Mouse (Mus musculus) CH12.LX (cell line): ENCODE data around the gene Trim80. TPM values are rescaled to one million over a fixed set of nuclear protein-coding genes. Genes with fewer than 3 reads are reported as not detected.

Source experiments
- DNase-seq: peaks from one replicate; pipeline ENCODE4 v3.0.0-alpha.2; 2013; ENCODE audit errors: extremely low read depth
- H3K27ac ChIP-seq: 2 replicates; pipeline ENCODE4 v1.5.1; 2012; ENCODE audit warnings: low read depth, mild to moderate bottlenecking, control low read depth, moderate library complexity; ENCODE audit not compliant: insufficient read depth
- H3K27me3 ChIP-seq: replicated peaks from 2 replicates; pipeline ENCODE3; 2012; ENCODE audit warnings: inconsistent platforms
- H3K36me3 ChIP-seq, 2 experiments: replicated peaks in 1 of 2; 2 replicates each; pipeline versions ENCODE3 to v1.6.1; 2012; ENCODE audit warnings: inconsistent platforms in 1 of 2, low read length in 1 of 2, mild to moderate bottlenecking in 1 of 2, mixed read lengths in 1 of 2, moderate library complexity in 1 of 2; ENCODE audit not compliant: control insufficient read depth in 1 of 2, insufficient read depth in 1 of 2
- H3K4me1 ChIP-seq, 2 experiments: 2 replicates each; pipeline ENCODE4 v1.6.1; 2012; ENCODE audit warnings: inconsistent platforms in 1 of 2, moderate library complexity in 1 of 2; ENCODE audit not compliant: insufficient read depth in 2 of 2, control insufficient read depth in 1 of 2
- H3K4me2 ChIP-seq: 2 replicates; pipeline ENCODE4 v1.6.1; 2012; ENCODE audit warnings: low read depth, mild to moderate bottlenecking, control low read depth; ENCODE audit not compliant: poor library complexity, insufficient read depth, severe bottlenecking
- H3K4me3 ChIP-seq, 3 experiments: fragments of 150-350 bp in 1 of 3; sonication (generic) in 1 of 3; replicated peaks in 1 of 3; 2 replicates each; pipeline versions ENCODE3 to v1.5.1; 2011 to 2012; ENCODE audit warnings: low read depth in 2 of 3, low read length in 2 of 3, mild to moderate bottlenecking in 2 of 3, moderate library complexity in 2 of 3, control low read depth in 1 of 3, improper control_type of control experiment in 1 of 3, inconsistent platforms in 1 of 3, mixed read lengths in 1 of 3; ENCODE audit not compliant: poor library complexity in 1 of 3
- H3K79me2 ChIP-seq: replicated peaks from 2 replicates; pipeline ENCODE4 v1.6.1; 2012; ENCODE audit warnings: mild to moderate bottlenecking, moderate library complexity; ENCODE audit not compliant: control insufficient read depth, poor library complexity, insufficient read depth, severe bottlenecking; ENCODE audit errors: extremely low read depth
- H3K9ac ChIP-seq: 2 replicates; pipeline ENCODE4 v1.6.1; 2012; ENCODE audit warnings: low read depth, mild to moderate bottlenecking, control low read depth, moderate library complexity; ENCODE audit not compliant: insufficient read depth
- H3K9me3 ChIP-seq: replicated peaks from 2 replicates; pipeline ENCODE3; 2012; ENCODE audit warnings: low read length, inconsistent platforms, mixed read lengths
- BHLHE40 ChIP-seq: IDR thresholded peaks from 2 replicates; pipeline ENCODE4 v1.6.1; 2011; ENCODE audit warnings: mild to moderate bottlenecking, low read depth, low read length, improper control_type of control experiment
- CHD1 ChIP-seq: IDR thresholded peaks from 2 replicates; pipeline ENCODE4 v1.6.1; 2012; ENCODE audit warnings: low read depth, low read length, improper control_type of control experiment, inconsistent platforms
- CTCF ChIP-seq, 2 experiments: IDR thresholded peaks in 1 of 2; conservative IDR thresholded peaks in 1 of 2; 2 replicates each; pipeline ENCODE4 v1.5.1; 2011 to 2012; ENCODE audit warnings: low read depth in 2 of 2, low read length in 2 of 2, improper control_type of control experiment in 1 of 2, inconsistent platforms in 1 of 2, mild to moderate bottlenecking in 1 of 2, moderate library complexity in 1 of 2
- HCFC1 ChIP-seq: IDR thresholded peaks from 2 replicates; pipeline ENCODE4 v1.6.1; 2012; ENCODE audit warnings: low read depth, mild to moderate bottlenecking, inconsistent platforms, low read length, improper control_type of control experiment
- IRF4 ChIP-seq: IDR thresholded peaks from 2 replicates; pipeline ENCODE4 v1.6.1; 2014; ENCODE audit warnings: low read depth, mild to moderate bottlenecking, inconsistent platforms, low read length, improper control_type of control experiment
- KAT2A ChIP-seq: IDR thresholded peaks from 2 replicates; pipeline ENCODE4 v1.6.1; 2012; ENCODE audit warnings: low read length, improper control_type of control experiment, inconsistent platforms; ENCODE audit not compliant: insufficient replicate concordance
- MAFK ChIP-seq: IDR thresholded peaks from 2 replicates; pipeline ENCODE4 v1.6.1; 2011; ENCODE audit warnings: low read length, improper control_type of control experiment; ENCODE audit not compliant: insufficient replicate concordance
- MAX ChIP-seq: IDR thresholded peaks from 2 replicates; pipeline ENCODE4 v1.6.1; 2011; ENCODE audit warnings: low read length, improper control_type of control experiment
- MYC ChIP-seq: IDR thresholded peaks from 2 replicates; pipeline ENCODE4 v1.6.1; 2011; ENCODE audit warnings: low read depth, mild to moderate bottlenecking, improper control_type of control experiment, low read length
- POLR2A ChIP-seq: IDR thresholded peaks from 2 replicates; pipeline ENCODE4 v1.6.1; 2011; ENCODE audit warnings: low read depth, mild to moderate bottlenecking, improper control_type of control experiment, low read length
- POLR2AphosphoS2 ChIP-seq: IDR thresholded peaks from 2 replicates; pipeline ENCODE4 v1.6.1; 2011; ENCODE audit warnings: low read depth, low read length, improper control_type of control experiment
- ZMIZ1 ChIP-seq: IDR thresholded peaks from 2 replicates; pipeline ENCODE4 v1.6.1; 2012; ENCODE audit warnings: low read depth, mild to moderate bottlenecking, inconsistent platforms, low read length, improper control_type of control experiment
- dilution Hi-C: fragments of 300-500 bp; cut with MboI; formaldehyde crosslinking; loops from 2 replicates; pipeline ENCODE4 v1.14.3; 2020; ENCODE audit warnings: low sequenced_read_pairs; ENCODE audit not compliant: extremely low pct_unique_long_range_greater_than_20kb, extremely low pct_ligation_motif_present
- in situ Hi-C: fragments of 300-500 bp; cut with MboI; formaldehyde crosslinking; loops from 3 replicates; pipeline ENCODE4 v1.14.3; 2019; ENCODE audit warnings: low sequenced_read_pairs, low pct_ligation_motif_present, low pct_unique_long_range_greater_than_20kb, mixed read lengths
- polyA plus RNA-seq: library from polyadenylated mRNA; unstranded; fragments of >175 nt; gene quantifications from 2 replicates; pipeline ENCODE4 v1.2.1, GENCODE M21; 2012; ENCODE audit warnings: low read depth; ENCODE audit not compliant: insufficient read length
- total RNA-seq, 2 experiments: library from RNA; depleted of rRNA; stranded (reverse); fragments of 300-350 nt in 1 of 2; fragments of >200 nt in 1 of 2; gene quantifications; 2 replicates each; pipeline ENCODE4 v1.2.3; 2012 to 2014

The Trim80 gene
- total and polyA plus RNA-seq, 3 experiments, result not detected

DNA sequence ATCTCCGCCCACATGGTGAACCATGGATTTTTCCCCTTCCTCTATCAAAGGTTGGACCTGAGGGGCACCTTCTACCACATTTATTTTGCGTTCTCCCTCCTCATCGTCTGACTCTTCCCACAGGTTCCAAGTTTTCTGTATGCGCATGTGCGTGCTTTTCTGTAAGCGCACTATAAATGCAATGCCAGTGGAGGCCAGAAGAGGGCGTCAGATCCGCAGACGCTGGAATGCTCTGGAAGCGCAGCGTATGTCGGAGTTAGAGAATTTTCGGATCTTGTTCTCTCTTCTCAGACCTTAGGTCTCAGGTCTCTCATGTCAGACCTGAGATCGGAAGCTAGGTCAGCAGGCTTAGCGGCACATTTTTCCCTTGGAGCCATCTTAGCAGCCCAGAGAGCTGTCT lies 15.3 kb downstream of the Trim80 start:
- no peak for DNase-seq
- no peak overlapping the region for H3K9ac ChIP-seq
- peaks cover 20% of the 10 kb centered on the region for H3K9me3 ChIP-seq
- peak in 1 of 2 experiments; percentile 20; a peak in 1 of 4 replicates for TF ChIP-seq CTCF (conservative IDR thresholded peaks at IDR 0.05 in 1 of 2, IDR thresholded peaks at IDR 0.05 in 1 of 2; ENCODE audit: low read depth in 2 of 2, low read length in 2 of 2)
- no peak for TF ChIP-seq BHLHE40
- TF ChIP-seq MAX, result no peak
- TF ChIP-seq MAFK, result no peak
- TF ChIP-seq, all 38 proteins: peak for 1
- H3K4me2 ChIP-seq, result no peak overlapping the region
- no peaks in the 10 kb centered on the region for H3K79me2 ChIP-seq
- peaks cover 12% of the 10 kb centered on the region for H3K27me3 ChIP-seq
- in situ Hi-C loops (no loop called here), dilution Hi-C loops (no loop called here)
- no peaks in the 10 kb centered on the region for H3K36me3 ChIP-seq
- no peak overlapping the region for H3K4me3 ChIP-seq
- H3K27ac ChIP-seq, result no peak overlapping the region
- peaks cover 5 to 23% of the 10 kb centered on the region in 2 experiments; a peak in 3 of 4 replicates for H3K4me1 ChIP-seq

DNA sequence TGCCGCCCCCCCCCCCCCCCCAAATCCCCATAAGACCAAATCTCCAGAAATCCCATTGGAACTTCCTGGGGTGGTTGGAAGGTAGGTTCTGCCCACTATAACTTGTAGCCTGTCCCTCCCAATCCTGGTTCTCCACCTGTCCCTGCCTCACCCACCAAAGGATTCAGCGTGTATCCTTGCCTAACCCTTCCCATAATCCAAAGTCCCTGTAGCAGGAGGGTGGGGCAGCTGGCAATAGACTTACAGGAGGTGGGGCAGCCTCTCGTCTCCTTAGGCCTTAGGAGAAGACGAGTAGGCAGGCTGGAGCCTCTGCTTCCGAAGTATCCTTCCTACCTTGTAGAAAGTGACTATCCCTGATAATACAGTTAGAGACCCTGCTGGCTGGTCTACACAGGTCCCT lies 15.8 kb downstream of the Trim80 start:
- dilution Hi-C loops, result no loop called here
- H3K4me2 ChIP-seq, result no peak overlapping the region
- DNase-seq, result no peak
- no peak overlapping the region for H3K27ac ChIP-seq
- H3K4me1 ChIP-seq, result peaks cover 5 to 23% of the 10 kb centered on the region in 2 experiments; a peak in 3 of 4 replicates
- peaks cover 16% of the 10 kb centered on the region for H3K9me3 ChIP-seq
- H3K27me3 ChIP-seq, result peaks cover 12% of the 10 kb centered on the region
- in situ Hi-C loops, result no loop called here
- no peak overlapping the region for H3K9ac ChIP-seq
- no peak overlapping the region for H3K4me3 ChIP-seq
- no peaks in the 10 kb centered on the region for H3K79me2 ChIP-seq
- no peak for TF ChIP-seq CHD1
- no peak for TF ChIP-seq ZMIZ1
- TF ChIP-seq MYC, result no peak
- H3K36me3 ChIP-seq, result no peaks in the 10 kb centered on the region

DNA sequence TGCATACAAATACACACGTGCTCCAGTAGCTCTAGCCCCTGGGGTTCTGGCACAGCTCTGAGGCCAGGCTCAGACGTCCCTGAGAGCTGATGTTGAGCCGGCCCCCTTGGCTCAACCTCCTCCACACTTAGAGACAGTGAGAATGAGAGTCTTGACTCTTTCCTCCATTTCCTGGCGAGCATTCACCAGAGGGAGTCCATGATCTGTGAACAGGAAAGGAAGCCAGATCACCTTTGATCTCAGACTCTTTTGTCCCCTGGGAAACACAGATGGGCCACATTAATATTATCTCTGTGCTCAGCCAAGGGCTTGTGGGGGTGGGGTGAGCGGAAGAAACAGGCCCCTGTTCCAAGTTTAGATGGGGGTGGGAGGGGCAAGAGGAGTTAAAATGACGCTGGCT lies 17.1 kb downstream of the Trim80 start:
- Histone ChIP-seq H3K4me3 (no peak overlapping the region), H3K36me3 (no peaks in the 10 kb centered on the region), H3K9ac (no peak overlapping the region), H3K27ac (no peak overlapping the region), H3K4me2 (no peak overlapping the region; the same call in 1 of the 2 replicates), H3K79me2 (no peaks in the 10 kb centered on the region), H3K4me1 (peaks cover 5 to 18% of the 10 kb centered on the region in 2 experiments), H3K27me3 (peaks cover 14% of the 10 kb centered on the region), H3K9me3 (peaks cover 10% of the 10 kb centered on the region)
- no peak for DNase-seq
- in situ Hi-C loops, result no loop called here
- TF ChIP-seq IRF4, result no peak
- TF ChIP-seq KAT2A, result no peak
- TF ChIP-seq POLR2AphosphoS2, result no peak
- no peak for TF ChIP-seq POLR2A
- no peak for TF ChIP-seq HCFC1
- TF ChIP-seq MAX, result no peak
- dilution Hi-C loops, result no loop called here
